Mouse (Mus musculus) 3T3-L1 (cell line): ENCODE measurements at regions not wholly inside any gene's neighbourhood (a gene's known extent, or its start where the extent isn't known, plus 50 kb on each side); places are given as distances from the start of the nearest gene placed in this dataset.
"Not testable (repeated sequence)": the region's sequence is repeated elsewhere in the genome, so short reads cannot be mapped to it uniquely, and the experiment has no call there.

Source experiments
- DNase-seq: peaks from one replicate; pipeline ENCODE4 v3.0.0-alpha.2; 2015; ENCODE audit warnings: low read depth, low spot score

DNA sequence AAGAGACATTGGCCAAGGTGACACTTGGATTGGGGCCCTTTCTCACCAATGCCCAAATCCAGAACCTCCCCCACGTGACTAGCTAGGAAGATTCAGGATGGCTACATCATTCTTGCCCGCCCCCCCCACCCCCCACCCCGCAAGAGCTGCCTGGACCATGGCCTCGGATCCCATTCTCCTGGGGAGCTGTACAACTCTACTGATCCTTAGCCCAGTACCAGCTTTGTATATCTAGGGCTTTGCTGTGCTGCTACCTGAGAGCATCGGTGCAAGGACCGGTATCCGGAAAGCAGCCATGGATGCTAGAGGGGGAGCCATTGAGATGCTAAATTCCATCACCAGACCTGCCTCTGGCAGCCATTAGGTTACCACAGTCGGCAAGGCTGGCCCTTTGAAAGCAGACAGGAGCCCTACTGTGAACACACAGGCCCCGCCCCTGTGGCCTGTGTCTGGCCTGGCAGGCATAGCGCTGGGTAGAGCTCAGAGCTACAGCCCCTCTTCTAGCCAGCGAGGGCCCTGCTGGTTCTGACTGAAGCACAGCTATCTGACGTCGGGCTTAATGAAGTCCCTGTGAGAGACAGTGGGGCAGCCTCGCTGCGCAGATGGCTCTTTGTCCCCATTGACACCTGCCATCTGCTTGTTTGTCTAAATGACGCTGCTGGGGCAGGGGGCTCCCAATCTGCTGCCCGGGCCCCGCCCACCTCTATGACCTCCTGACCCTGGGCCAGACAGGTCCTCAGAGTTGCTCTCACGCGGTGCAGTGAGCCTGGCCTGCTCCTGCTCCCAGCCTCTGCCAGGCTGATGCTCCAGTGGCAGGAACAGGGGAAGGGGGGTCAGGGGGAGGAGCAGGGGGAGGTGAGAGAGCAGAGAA is 128.9 kb downstream of the Dll1 start:
- DNase-seq: no peak

DNA sequence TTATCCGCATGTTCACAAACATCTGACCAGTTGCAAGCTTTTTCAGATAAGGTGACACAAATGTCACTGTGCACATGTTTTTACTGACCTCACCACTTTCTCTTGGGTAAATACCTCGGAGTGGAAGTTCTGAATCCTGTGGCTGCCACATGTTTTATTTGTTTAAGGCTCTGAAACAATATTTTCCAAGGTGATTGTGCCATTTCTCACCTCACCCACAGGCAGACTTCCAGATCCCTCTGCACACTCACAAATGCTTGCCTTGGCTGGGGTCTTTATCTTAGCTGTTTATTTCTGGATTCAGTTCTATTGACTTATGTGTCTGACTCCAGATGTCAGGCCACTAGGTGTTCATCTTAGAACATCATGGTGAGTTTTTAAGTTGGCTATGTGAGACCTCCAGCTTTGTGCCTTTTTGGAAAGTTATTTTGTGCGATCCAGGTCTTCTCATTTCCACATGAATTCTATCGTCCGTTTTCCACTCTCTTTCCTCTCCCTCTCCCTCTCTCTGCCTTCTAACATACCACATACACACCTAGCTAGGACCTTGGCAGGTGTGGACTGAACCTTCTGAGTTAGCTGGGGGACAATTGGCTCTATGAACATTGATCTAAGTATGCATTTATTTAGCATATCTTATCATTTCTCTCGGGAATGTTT is 133.6 kb downstream of the Dll1 start:
- DNase-seq: no peak

DNA sequence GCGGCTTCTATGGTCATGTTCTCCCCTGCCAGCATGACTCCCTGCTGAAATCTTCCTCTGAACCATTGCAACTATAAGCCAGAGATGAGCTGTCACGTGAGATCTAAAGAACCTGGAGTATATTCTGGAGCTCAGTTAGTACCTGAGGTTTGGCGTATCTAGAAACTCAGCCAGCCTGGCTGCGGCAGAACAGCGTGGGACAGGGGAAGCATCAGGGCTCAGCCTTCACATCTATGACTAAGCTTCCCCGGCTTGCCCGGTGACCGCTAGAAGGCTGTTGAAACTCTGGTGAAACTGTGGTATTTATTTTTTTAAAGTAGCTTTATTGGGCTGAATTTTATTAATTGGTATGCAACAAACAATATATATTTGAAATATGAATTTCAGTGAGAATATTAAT is 134.3 kb downstream of the Dll1 start:
- no peak for DNase-seq

DNA sequence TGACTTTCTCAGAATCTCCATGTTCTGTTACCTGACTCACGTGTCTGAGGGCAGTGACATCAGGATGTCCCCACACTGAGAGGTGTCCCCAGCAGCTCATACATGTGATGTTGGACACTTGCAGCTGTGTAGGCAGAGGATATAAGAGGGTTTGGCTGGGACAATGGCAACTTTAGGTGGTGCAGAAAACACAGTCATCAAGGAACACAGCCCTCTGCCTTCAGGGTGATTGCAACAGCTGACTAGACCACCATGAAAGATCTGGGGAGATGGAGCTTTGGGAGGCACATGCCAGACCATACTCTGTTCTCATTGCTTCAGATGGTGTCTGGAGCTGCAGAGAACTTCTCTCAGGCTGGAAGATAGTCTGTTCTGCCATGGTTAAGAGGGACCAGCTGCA is 135.2 kb downstream of the Dll1 start:
- DNase-seq: no peak

DNA sequence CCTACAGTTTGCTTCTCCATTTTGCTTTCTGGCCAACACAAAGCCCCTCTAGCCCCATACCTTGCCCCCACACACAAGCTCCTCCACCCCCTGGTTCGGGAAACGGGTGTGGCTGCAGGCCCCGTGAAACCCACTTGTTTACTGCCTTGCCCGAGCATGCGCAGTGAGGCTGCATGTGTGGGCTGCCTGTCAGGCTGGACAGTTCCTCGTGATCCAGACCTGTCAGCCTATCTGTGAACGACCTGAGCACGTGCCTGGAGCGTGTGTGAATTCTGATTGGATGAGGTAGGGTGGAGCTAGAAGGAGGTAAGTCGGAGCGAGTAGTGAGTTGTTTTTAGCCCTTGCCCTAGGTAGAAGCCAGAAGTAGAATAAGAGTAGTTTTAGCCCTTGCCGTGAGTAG is 136.0 kb downstream of the Dll1 start:
- not testable (repeated sequence) for DNase-seq

DNA sequence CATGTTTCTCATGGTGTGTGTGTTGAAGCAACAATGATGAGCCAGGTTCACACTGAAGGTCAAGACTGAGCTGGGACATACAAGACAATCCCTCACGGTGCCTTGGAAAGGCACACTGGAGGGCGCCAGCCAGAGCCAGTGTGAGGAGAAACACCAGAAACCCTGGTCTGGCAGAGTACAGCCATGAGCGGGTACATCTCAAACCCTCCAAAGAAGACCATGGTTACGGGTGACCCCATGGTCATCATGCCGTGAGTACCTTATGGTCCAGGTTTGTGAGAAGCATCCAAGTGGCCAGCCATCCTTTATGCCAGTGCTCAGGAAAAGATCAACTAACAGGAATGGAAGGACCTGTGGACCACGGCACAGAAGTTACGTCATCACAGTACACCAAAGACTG is 136.7 kb downstream of the Dll1 start:
- no peak for DNase-seq

DNA sequence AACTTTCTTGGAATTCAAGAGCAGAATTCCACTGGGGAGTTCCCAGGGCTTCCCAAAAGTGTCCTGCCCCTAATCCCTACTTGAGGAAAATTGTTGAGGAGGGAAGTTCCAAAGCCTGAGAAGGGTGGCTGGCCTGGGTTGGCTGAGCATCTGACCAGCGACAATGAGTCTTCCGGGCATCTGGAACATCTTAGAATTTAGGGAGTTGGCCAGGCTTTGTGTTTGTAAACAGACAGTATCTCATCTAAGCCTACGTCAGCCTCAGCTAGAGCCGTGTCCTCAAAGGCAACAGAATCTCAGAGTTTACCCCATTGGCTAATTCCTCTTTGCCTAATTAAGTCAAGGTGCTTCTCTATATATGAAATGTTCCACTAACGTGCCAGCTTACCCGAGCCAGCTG is 141.6 kb downstream of the Dll1 start:
- no peak for DNase-seq

DNA sequence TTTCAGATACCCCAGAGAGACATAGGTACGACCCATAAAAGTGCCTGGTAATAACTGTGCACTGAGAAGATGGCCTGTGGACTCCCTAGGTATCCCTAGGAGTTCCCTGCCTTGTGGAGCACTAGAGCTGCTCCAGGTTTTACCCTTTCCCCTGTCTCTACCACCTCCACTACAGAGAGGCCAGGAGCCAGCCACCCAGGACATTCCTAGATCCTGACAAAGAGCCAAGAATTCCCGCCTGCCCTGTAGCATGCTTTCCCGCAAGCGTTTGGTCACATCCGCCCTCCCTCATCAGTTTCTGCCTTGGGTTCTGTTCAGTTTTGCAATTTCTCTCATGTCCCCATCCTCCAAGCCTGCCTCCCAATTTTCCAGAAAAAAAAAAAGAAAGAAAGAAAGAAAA is 145.5 kb downstream of the Dll1 start:
- DNase-seq: no peak

DNA sequence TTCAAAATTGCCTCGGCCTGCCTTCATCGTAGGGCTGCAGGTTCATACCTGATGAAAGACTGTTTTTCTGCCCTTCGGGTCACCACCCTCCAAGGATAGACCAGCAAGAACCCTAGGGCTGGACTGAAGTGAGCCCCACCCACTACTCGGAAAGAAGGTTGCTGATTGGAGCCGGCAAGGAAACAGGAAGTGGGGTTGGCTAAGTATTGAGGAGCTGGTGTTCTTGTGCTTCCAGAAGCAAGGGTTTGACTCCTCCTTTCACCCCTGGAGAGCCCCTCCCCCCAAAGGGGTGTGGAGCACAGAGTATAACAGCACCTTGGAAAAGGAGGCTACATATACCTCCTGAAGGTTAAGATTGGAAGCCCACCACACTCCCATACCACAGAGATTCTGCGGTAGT is 147.5 kb downstream of the Dll1 start:
- DNase-seq: no peak

DNA sequence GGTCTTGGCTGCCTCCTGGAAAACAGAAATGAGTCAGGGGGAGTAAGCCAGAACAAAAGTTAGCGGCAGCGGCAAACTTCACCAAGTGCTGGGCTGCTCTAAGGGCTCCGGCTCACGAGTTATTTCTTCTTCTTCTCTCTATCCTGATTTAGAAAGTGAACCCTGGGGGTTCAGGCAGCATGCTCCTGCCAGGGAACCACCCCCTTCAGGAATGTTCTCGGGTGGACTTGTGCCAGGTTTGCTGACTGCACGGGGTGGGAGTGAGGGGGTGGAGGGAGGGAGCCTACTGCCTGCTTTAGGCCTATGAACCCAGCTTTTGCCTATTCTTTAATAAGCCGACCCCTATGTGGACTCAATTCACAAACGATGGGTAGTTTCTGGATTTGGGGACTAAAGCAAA is 148.6 kb downstream of the Dll1 start:
- no peak for DNase-seq

DNA sequence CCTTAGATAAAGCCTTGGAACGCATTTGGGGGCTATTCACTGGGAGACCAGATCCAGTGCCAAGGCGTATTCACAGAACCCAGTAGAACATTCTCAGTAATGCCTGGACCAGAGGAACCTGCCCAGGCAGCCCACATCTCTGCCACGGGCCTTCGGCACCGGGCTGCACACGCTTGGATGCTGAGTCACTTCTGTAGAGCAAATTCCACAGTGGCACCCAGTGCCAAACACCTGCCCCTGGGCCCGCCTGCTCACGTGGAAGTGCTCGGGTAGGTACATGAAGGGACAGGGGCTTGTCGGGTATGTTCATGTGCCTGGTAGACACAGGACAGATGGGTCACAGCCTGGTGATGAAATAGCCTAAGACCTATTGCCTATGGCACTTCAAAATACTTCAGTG is 152.8 kb downstream of the Dll1 start:
- DNase-seq: no peak

DNA sequence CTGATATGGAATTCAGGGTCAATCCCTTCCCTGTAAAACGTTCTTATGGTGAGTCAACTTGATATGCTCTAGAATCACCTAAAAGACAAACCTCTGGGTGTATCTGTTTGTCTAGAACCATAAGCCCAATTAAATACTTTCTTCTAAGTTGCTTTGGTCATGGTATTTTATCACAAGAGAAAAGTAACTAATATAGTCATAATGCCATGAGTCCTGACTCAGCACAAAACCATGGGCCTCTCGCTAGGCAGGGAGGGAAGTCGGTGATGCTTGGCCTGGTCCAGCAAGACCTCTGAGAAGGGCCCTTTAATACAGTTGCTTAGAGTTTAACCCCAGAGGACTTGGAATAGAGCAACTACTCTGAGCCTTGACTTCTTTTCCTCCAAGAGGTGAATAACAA is 153.7 kb downstream of the Dll1 start:
- DNase-seq: no peak

DNA sequence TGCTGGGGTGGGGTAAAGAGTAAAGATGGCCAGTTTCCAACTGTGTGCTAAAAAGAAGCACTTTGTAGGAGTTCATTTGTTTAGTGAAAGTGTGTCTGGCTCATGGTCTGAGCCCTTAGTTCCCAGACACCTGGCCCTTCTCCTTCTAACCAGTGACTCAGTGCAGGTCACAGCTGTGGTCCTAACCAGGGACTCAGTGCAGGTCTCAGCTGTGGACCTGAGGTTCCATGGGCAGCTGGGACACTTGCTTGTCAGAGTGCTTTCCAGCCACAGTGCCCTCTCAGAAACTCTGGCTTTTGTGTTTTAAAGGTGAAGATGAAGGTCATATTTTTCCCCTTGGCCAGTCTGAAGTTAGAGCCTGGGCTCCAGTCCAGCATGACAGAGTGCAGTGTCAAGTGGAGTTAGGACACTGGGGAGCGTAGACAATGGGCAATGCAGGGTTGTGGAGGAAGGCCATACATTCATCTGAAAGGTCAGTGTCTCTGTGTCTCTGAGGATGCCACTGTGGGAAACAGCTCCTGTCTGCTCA is 162.5 kb downstream of the Dll1 start:
- no peak for DNase-seq

DNA sequence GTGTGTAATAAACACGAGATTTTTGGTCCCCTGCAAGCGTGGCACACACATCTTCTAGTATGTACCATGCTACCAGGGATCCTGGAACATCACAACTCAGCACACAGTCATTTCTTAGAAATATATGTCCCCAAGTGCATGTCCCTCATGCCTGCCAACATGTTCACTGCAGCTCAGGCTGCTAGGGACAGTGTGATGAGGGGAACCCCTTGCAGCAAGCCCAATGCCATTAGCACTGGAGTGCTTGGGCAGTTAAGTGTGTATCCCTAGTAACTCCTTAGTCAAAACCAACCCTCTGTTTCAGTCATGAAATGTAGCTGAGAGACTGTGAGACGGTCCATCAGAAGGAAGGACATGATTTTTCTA is 167.5 kb upstream of the Gm3448 start:
- DNase-seq: no peak

DNA sequence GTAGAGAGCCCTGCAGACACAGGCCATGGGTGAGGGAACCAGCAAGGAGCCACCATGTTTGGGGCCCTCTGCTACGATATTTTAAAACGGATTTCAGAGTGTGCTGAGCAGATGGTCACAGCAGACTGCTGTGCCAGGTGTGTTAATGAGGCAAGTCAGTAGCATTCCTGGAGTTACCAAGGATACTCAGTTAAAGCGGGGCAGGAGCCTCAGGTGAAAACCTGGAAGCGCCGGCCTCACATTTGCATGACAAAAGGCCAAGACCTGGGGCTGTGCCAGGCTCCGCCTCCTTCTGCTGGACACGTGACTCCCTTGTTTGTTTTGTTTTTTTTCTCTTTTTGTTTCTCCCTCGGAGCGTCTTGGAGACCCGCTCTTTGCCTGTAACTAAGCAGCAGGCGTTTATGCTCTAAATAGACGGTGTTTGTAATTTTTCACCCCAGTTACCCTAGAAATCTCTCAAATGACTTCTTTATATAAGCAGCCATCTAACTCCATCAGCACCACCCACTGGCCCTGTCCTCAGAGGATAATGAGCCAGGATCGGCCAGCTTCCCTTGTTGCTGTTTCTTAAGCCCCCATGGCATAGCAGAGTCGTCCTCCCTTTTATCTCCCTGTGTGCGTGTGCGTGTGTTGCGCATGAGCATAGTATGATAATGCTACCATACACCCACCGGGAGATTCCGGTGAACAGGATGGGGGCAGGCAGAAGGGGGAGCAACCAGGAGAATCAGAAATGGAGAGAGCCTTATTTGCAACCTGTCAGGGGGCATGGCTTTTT is 166.9 kb upstream of the Gm3448 start:
- DNase-seq: no peak

DNA sequence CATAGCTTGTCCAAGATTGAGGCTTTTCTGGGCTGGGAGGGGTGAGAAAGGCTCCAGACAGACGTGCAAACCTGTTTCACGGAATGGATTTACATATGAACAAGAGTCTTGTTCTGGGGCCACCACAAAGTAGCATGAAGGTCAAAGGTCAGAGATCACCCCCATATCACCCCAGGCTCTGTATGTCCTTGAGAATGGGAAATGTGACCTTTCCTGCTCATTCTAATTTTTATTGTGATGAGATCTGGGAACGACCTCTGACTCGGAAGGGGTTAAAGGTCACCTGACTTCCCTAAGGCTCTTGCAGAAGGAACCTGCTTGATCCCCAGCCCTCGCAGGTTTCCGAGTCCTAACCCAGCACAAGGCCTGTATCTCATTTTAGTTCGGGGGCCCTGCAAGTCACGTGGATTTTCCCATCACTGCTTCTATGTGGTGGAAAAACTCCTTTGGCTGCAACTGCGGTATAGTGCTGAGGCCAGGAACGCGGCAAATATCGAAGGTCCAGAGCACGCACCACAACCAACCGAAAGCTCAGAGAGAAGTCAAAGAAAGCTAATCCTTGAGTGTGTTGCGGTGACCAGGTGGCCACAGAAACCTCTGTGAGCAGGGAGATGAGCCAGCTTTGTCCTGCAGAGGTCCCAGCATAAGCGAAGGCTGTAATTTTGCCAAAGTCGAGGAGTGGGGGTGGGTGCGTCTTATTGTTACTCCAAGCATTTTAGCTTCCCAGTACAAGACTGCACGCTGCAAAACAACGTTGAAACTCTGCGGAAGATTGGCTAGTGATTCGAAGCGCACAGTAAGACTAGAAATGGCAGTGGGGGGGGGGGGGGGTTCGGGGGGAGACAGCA is 166.1 kb upstream of the Gm3448 start:
- DNase-seq: no peak

DNA sequence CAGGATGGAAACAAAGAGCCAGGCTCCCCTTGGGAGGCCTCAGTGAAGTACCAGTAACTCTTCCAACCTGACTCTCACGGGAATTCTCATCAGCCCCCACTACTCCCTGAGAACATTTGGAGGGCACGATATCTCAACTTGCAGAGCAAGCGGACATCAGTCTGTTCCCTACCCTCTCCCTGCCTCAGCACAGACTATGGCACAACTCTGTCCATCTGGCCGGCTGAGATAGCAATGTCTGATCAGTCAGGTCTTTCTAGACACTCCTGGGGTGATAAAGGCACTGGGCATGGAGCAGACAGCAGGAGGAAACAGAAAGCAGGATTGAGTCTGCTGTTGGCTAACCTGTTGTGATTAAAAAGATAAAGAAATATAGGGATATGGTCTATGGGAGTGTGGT is 164.5 kb upstream of the Gm3448 start:
- DNase-seq: no peak

DNA sequence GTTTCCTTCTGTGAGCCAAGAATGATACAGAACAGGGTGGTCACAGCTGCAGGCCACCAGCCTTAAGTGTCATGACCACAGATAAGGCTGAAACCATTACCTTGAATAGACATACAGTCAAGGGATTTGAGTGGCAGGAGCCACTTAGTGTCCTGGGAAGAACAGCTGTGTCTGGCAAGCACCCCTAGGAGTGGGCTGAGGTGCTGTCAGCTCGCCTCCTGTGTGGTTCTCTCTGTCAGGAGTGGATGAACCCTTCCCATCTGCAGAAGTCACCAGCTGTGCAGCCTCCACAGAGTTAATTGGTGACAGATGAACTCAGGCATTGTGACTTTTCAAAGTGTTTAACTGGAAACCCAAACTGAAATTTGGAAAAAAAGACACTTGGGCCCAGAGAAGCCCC is 163.2 kb upstream of the Gm3448 start:
- no peak for DNase-seq

DNA sequence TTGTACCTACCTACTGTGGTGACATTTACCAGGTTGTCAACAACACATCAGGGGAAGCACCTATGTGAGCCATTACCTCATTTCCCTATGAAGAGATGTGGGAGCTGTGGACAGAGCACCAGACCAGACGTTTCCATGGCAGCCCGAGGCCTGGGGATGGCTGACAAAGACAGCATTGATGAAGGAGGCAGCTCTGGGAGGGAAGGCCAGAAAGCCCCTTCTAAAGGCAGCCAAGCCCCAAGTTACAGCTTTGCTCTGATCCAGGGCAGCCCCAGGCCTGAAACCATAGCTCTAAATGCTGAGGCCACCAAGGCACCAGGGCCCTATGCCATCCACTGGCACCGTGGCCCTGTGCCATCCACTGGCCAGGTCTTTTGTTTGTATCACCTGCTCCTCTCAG is 157.9 kb upstream of the Gm3448 start:
- no peak for DNase-seq

DNA sequence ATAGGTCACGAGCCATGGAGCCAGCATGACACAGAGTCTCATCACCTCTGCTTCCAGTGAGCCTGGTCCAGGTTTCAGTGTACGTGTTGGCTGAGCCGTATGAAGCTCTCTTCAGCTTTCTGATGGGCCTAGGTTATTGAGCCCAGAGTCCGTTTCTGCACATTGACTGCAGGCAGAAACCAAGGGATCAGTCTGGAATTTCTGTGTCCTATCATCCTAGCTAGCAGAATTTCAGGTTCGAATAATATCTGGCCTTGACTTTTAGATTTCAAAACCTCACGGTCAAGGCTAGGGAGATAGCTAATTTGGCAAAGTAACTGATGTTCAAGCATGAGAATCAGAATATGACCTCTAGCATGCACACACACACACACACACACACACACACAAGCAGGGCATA is 156.0 kb upstream of the Gm3448 start:
- no peak for DNase-seq

DNA sequence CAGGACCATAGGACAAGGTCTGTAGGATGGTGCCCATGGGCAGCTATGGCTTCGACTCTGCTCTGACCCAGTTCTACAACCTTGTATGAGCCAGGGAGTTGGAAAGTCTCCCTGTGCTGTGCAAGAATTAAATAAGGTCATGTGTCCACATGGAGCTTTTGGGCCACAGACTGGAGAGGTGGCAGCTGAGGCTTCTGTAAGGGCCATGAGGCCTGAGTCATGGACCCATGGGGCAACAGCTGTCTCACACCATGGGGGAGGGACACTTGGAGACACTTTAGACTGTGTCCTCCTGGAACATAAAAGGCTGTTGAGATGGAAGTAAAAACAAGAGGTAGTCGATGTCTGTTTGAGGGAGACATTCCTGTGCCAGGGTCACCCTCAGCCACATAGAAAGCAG is 154.5 kb upstream of the Gm3448 start:
- no peak for DNase-seq
